Mouse (Mus musculus) cerebellum, adult 9-11 months (tissue): ENCODE measurements at regions not wholly inside any gene's neighbourhood (a gene's known extent, or its start where the extent isn't known, plus 50 kb on each side); places are given as distances from the start of the nearest gene placed in this dataset.

Experiments
- DNase-seq: peaks from one replicate; pipeline ENCODE4 v3.0.0; 2022

GRCm38 (mm10) chr12:12549649-12550048 is 287.7 kb downstream of the Fam49a start:
- no peak for DNase-seq

- DNase-seq: no peak
Measured at GRCm38 (mm10) chr12:12548688-12549087, 286.7 kb downstream of the Fam49a start.

GRCm38 (mm10) chr12:12547477-12547876 is 285.5 kb downstream of the Fam49a start:
- DNase-seq: no peak

GRCm38 (mm10) chr12:12546372-12547031 is 284.6 kb downstream of the Fam49a start:
- no peak for DNase-seq

GRCm38 (mm10) chr12:12541076-12542070 is 279.4 kb downstream of the Fam49a start:
- no peak for DNase-seq

- DNase-seq: no peak
Measured at GRCm38 (mm10) chr12:12539291-12539690, 277.4 kb downstream of the Fam49a start.

- DNase-seq: no peak
Measured at GRCm38 (mm10) chr12:12534779-12535178, 272.8 kb downstream of the Fam49a start.

GRCm38 (mm10) chr12:12530796-12531195 is 268.9 kb downstream of the Fam49a start:
- DNase-seq: no peak

GRCm38 (mm10) chr12:12529541-12529940 is 267.6 kb downstream of the Fam49a start:
- DNase-seq: no peak

- DNase-seq: no peak
Measured at GRCm38 (mm10) chr12:12528478-12528981, 266.6 kb downstream of the Fam49a start.

GRCm38 (mm10) chr12:12527766-12528477 is 266.0 kb downstream of the Fam49a start:
- no peak for DNase-seq

- no peak for DNase-seq
Measured at GRCm38 (mm10) chr12:12527366-12527765, 265.4 kb downstream of the Fam49a start.

- DNase-seq: no peak
Measured at GRCm38 (mm10) chr12:12520311-12520852, 258.4 kb downstream of the Fam49a start.

- DNase-seq: no peak
Measured at GRCm38 (mm10) chr12:12518490-12519070, 256.6 kb downstream of the Fam49a start.

- no peak for DNase-seq
Measured at GRCm38 (mm10) chr12:12517020-12517419, 255.1 kb downstream of the Fam49a start.

- no peak for DNase-seq
Measured at GRCm38 (mm10) chr12:12510764-12511163, 248.8 kb downstream of the Fam49a start.

GRCm38 (mm10) chr12:12509164-12509937 is 247.4 kb downstream of the Fam49a start:
- DNase-seq: no peak

- no peak for DNase-seq
Measured at GRCm38 (mm10) chr12:12508487-12509125, 246.7 kb downstream of the Fam49a start.

- DNase-seq: no peak
Measured at GRCm38 (mm10) chr12:12506671-12507070, 244.7 kb downstream of the Fam49a start.

- no peak for DNase-seq
Measured at GRCm38 (mm10) chr12:12505590-12505989, 243.7 kb downstream of the Fam49a start.

- DNase-seq: no peak
Measured at GRCm38 (mm10) chr12:12499903-12500302, 238.0 kb downstream of the Fam49a start.
